Mouse (Mus musculus): ENCODE results near the gene Trim40. TPM values are rescaled to one million over a fixed set of nuclear protein-coding genes. Genes with fewer than 3 reads are reported as not detected.
"Not testable (repeated sequence)": the region's sequence is repeated elsewhere in the genome, so short reads cannot be mapped to it uniquely, and the experiment has no call there.

The Trim40 gene
- total RNA-seq, 2 experiments from 2014 or later = 0.17 TPM; not detected in 1

GRCm38 (mm10) chr17:36896583-36896982 lies 6.7 kb upstream of the Trim40 start:
- no peak for DNase-seq (ENCODE audit: low spot score in 2 of 2)

GRCm38 (mm10) chr17:36893387-36893786 lies 3.5 kb upstream of the Trim40 start:
- DNase-seq (ENCODE audit: low spot score in 2 of 2) = no peak

- no peak for DNase-seq (ENCODE audit: low spot score in 2 of 2)
These were observed 2.4 kb upstream of the Trim40 start for GRCm38 (mm10) chr17:36892362-36892761.

- not testable (repeated sequence) for DNase-seq (ENCODE audit: low spot score in 2 of 2)
These were observed 1.6 kb upstream of the Trim40 start for GRCm38 (mm10) chr17:36891496-36891895.

GRCm38 (mm10) chr17:36885132-36885790 lies 4.7 kb downstream of the Trim40 start:
- DNase-seq (ENCODE audit: low spot score in 2 of 2) = no peak

- DNase-seq (ENCODE audit: low spot score in 2 of 2) = no peak
These were observed 6.6 kb downstream of the Trim40 start for GRCm38 (mm10) chr17:36883350-36883749.

- no peak for DNase-seq (ENCODE audit: low spot score in 2 of 2)
These were observed 15.3 kb downstream of the Trim40 start for GRCm38 (mm10) chr17:36874636-36875035.

GRCm38 (mm10) chr17:36869955-36870810 lies 19.7 kb downstream of the Trim40 start:
- no peak for DNase-seq (ENCODE audit: low spot score in 2 of 2)

- no peak for DNase-seq (ENCODE audit: low spot score in 2 of 2)
These were observed 20.5 kb downstream of the Trim40 start, which contains the start of gene Trim10 for GRCm38 (mm10) chr17:36869284-36869954. TSS of gene Trim10 (plus strand) at chr17:36869574.

- no peak for DNase-seq (ENCODE audit: low spot score in 2 of 2)
These were observed 21.1 kb downstream of the Trim40 start for GRCm38 (mm10) chr17:36868836-36869235.

GRCm38 (mm10) chr17:36866719-36867527 lies 23.0 kb downstream of the Trim40 start, which contains the start of gene Trim15:
TSS of gene Trim15 (minus strand) at chr17:36867210.
- no peak for DNase-seq (ENCODE audit: low spot score in 2 of 2)

GRCm38 (mm10) chr17:36861680-36862079 lies 28.2 kb downstream of the Trim40 start:
- no peak for DNase-seq (ENCODE audit: low spot score in 2 of 2)

- DNase-seq (ENCODE audit: low spot score in 2 of 2) = no peak
These were observed 31.7 kb downstream of the Trim40 start for GRCm38 (mm10) chr17:36858181-36858580.

GRCm38 (mm10) chr17:36856236-36856635 lies 33.7 kb downstream of the Trim40 start:
- DNase-seq (ENCODE audit: low spot score in 2 of 2) = no peak

GRCm38 (mm10) chr17:36855484-36855883 lies 34.4 kb downstream of the Trim40 start:
- DNase-seq (ENCODE audit: low spot score in 2 of 2) = no peak

GRCm38 (mm10) chr17:36851627-36852026 lies 38.3 kb downstream of the Trim40 start:
- DNase-seq (ENCODE audit: low spot score in 2 of 2) = no peak

- DNase-seq (ENCODE audit: low spot score in 2 of 2) = no peak
These were observed 38.7 kb downstream of the Trim40 start for GRCm38 (mm10) chr17:36851200-36851599.

- no peak for DNase-seq (ENCODE audit: low spot score in 2 of 2)
These were observed 39.9 kb downstream of the Trim40 start for GRCm38 (mm10) chr17:36849992-36850391.

- DNase-seq (ENCODE audit: low spot score in 2 of 2) = no peak
These were observed 41.0 kb downstream of the Trim40 start for GRCm38 (mm10) chr17:36848911-36849310.

- DNase-seq (ENCODE audit: low spot score in 2 of 2) = peak in 1 of 2 experiments; percentile 33
These were observed 45.2 kb downstream of the Trim40 start for GRCm38 (mm10) chr17:36844725-36845124.

- no peak for DNase-seq (ENCODE audit: low spot score in 2 of 2)
These were observed 45.6 kb downstream of the Trim40 start for GRCm38 (mm10) chr17:36844286-36844719.
